Mouse (Mus musculus) adrenal gland (tissue): ENCODE data around the gene Vps33a.
"Not testable (repeated sequence)": the region's sequence is repeated elsewhere in the genome, so short reads cannot be mapped to it uniquely, and the experiment has no call there.

Experiments used
- intact Hi-C: fragments of 180-260 bp; cut with DNase I; formaldehyde crosslinking; loops from one replicate; pipeline ENCODE4 v1.15.1; 2025

Vps33a gene

GRCm38 (mm10) chr5:123525916-123526495, 46.8 kb downstream of the Vps33a start:
- intact Hi-C loops: loop anchor here (10.0 kb wide), 2 partner anchors 49 to 89 kb away; partner anchors contain the start of gene Vps33a

GRCm38 (mm10) chr5:123525281-123525680, 47.6 kb downstream of the Vps33a start, which contains the start of gene Gm49027:
Gene Gm49027, minus strand, starts transcription at chr5:123525488.
- intact Hi-C loops: loop anchor here (10.0 kb wide), 2 partner anchors 50 to 90 kb away; partner anchors contain the start of gene Vps33a

- intact Hi-C loops: loop anchor here (10.0 kb wide), 2 partner anchors 50 to 90 kb away; partner anchors contain the start of gene Vps33a
Measured at GRCm38 (mm10) chr5:123524393-123524750, 48.5 kb downstream of the Vps33a start.

- intact Hi-C loops: loop anchor here (10.0 kb wide), 2 partner anchors 51 to 91 kb away; partner anchors contain the start of gene Vps33a
Measured at GRCm38 (mm10) chr5:123523692-123524392, 49.0 kb downstream of the Vps33a start, which contains the start of gene Diablo. Gene Diablo, minus strand, starts transcription at chr5:123524176.

- intact Hi-C loops: loop anchor here (10.0 kb wide), 2 partner anchors 53 to 93 kb away; partner anchors contain the start of gene Vps33a
Measured at GRCm38 (mm10) chr5:123522166-123522565, 50.7 kb downstream of the Vps33a start.

- intact Hi-C loops: loop anchor here (10.0 kb wide), 2 partner anchors 53 to 93 kb away; partner anchors contain the start of gene Vps33a
Measured at GRCm38 (mm10) chr5:123521621-123522020, 51.2 kb downstream of the Vps33a start.

GRCm38 (mm10) chr5:123520666-123521065, 52.2 kb downstream of the Vps33a start:
- intact Hi-C loops: loop anchor here (10.0 kb wide), 2 partner anchors 54 to 94 kb away; partner anchors contain the start of gene Vps33a

- intact Hi-C loops: no loop called here
Measured at GRCm38 (mm10) chr5:123514871-123515270, 58.0 kb downstream of the Vps33a start.

- intact Hi-C loops: no loop called here
Measured at GRCm38 (mm10) chr5:123512102-123512501, 60.7 kb downstream of the Vps33a start.

- intact Hi-C loops: not testable (repeated sequence)
Measured at GRCm38 (mm10) chr5:123511426-123511825, 61.4 kb downstream of the Vps33a start.

GRCm38 (mm10) chr5:123510160-123510559, 62.7 kb downstream of the Vps33a start, which contains the start of gene B3gnt4:
Gene B3gnt4, plus strand, starts transcription at chr5:123510460.
- intact Hi-C loops: no loop called here

- intact Hi-C loops: no loop called here
Measured at GRCm38 (mm10) chr5:123508921-123509320, 63.9 kb downstream of the Vps33a start.

GRCm38 (mm10) chr5:123507936-123508723, 64.7 kb downstream of the Vps33a start:
- intact Hi-C loops: no loop called here

- intact Hi-C loops: loop anchor here (5.0 kb wide), 1 partner anchor 130 kb away; no protein-coding TSS in a partner anchor
Measured at GRCm38 (mm10) chr5:123501973-123502372, 70.9 kb downstream of the Vps33a start.

GRCm38 (mm10) chr5:123499717-123500116, 73.1 kb downstream of the Vps33a start:
- intact Hi-C loops: loop anchor here (1.0 to 5.0 kb wide), 2 partner anchors 55 to 127 kb away; no protein-coding TSS in a partner anchor

GRCm38 (mm10) chr5:123489935-123490334, 82.9 kb downstream of the Vps33a start:
- intact Hi-C loops: no loop called here

- intact Hi-C loops: no loop called here
Measured at GRCm38 (mm10) chr5:123489112-123489785, 83.6 kb downstream of the Vps33a start, which contains the start of the genes Lrrc43 and Il31. Gene Lrrc43, plus strand, starts transcription at chr5:123489305. Gene Il31, minus strand, starts transcription at chr5:123489489.

GRCm38 (mm10) chr5:123487659-123488395, 85.0 kb downstream of the Vps33a start:
- intact Hi-C loops: no loop called here
